13 mouse cellular contexts compared by ENCODE assay signal in the genomic region with DNA sequence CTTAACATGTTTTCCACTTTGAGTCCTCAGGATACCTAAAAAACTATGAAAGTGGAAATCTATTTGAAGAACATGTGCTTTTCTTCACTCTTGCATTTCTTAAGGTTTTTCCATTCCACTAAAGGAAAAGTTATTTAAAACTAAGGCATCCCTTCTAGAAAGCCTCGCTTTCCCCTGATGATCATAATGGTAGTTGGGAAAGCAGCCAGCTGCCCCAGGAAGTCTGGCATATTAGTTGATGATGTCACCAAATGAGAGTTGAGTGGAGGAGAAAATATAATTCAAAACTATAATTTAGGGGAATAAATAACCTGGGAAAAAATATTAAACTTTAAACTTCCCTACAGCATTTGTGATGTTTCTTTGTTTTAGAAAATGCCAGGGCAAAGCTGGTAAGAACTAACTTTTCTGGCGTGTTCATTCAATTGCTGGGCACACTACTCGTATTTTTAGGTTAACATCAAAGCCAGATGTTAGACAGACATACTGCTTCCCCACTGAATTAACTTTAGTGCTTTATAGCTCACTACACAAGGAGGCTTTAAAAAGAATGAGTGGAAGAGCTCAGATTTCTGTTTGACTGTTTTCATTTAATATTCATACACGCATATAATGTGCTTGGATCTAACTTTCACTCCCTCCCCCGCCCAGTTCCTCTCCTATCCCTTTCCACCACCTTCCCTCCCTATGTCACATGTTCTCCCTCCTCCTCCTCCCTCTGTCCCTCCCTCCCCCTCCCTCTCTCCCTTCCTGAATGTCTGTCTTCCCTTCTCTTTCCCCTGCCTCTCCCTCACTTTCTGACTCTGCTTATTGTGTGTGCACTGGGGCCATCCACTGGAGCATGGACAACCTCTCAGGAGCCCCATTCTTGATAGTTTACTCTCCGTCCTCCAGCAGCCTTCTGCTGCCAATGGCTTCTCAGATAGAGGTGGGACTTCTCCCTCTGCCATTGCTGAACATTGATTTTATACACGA. TPM values are rescaled to one million over a fixed set of nuclear protein-coding genes. Genes with fewer than 3 reads are reported as not detected.
A peak's percentile ranks its signal among the peaks of the same experiment; 100 is the strongest.
DNase-seq lines count a peak whose midpoint lies in the region; ATAC-seq and TF ChIP-seq lines count a peak whose summit lies in the region.
"Had no signal": no experiment of that assay in that cellular context is flagged by ENCODE, and none has a peak within 500 bp of the region (broad histone marks: within the 10 kb centered on the region; RNA-seq: fewer than 3 reads in every experiment).

No protein-coding gene starts in this region.

- H3K4me2 ChIP-seq in heart, postnatal 0 days (ENCODE audit: low read depth, low read length): no peak overlapping the region
- no peak overlapping the region for H3K4me2 ChIP-seq in heart, embryonic 12.5 days
- H3K4me2 ChIP-seq in neural tube, embryonic 13.5 days: no peak overlapping the region
- no peak overlapping the region for H3K4me2 ChIP-seq in intestine, embryonic 15.5 days (replicated peaks)
- H3K4me2 ChIP-seq: forebrain, embryonic 15.5 days had no signal

- intact Hi-C loops in left cerebral cortex, postnatal 36 days (cut with DNase I): no loop called here

- no peak for DNase-seq in heart, postnatal 0 days (ENCODE audit: low spot score)
- no peak for DNase-seq in neural tube, embryonic 10.5 days (ENCODE audit: extremely low spot score, low spot score)
- no peak for DNase-seq in left cerebral cortex, postnatal 36 days (ENCODE audit: low spot score in 2 of 2)
- no peak for DNase-seq in layer of hippocampus, postnatal 36 days
- DNase-seq: adrenal gland, postnatal 14 days; spleen, adult 18-20 months had no signal

- H3K27ac ChIP-seq in heart, postnatal 0 days (ENCODE audit: low read depth): peak overlapping the region; percentile 30; the same call in 1 of the 2 replicates
- no peak overlapping the region for H3K27ac ChIP-seq in heart, embryonic 12.5 days (ENCODE audit: poor library complexity, severe bottlenecking)
- H3K27ac ChIP-seq in neural tube, embryonic 13.5 days (replicated peaks): no peak overlapping the region
- H3K27ac ChIP-seq in intestine, embryonic 15.5 days: 0 out of 2 replicates have a peak overlapping the region, but pooled peaks have one; percentile 27
- H3K27ac ChIP-seq: forebrain, embryonic 15.5 days; heart, embryonic 10.5 days; liver, embryonic 14.5 days had no signal

- no peak overlapping the region for H3K4me3 ChIP-seq in heart, postnatal 0 days (ENCODE audit: low read depth, low read length)
- H3K4me3 ChIP-seq in heart, embryonic 12.5 days: no peak overlapping the region
- no peak overlapping the region for H3K4me3 ChIP-seq in neural tube, embryonic 13.5 days
- no peak overlapping the region for H3K4me3 ChIP-seq in intestine, embryonic 15.5 days (replicated peaks)
- H3K4me3 ChIP-seq: forebrain, embryonic 15.5 days; heart, embryonic 10.5 days had no signal

- H3K27me3 ChIP-seq in heart, postnatal 0 days (ENCODE audit: control insufficient read depth, insufficient read depth, low read length): no peaks in the 10 kb centered on the region
- H3K27me3 ChIP-seq in heart, embryonic 12.5 days (replicated peaks): no peaks in the 10 kb centered on the region
- H3K27me3 ChIP-seq in neural tube, embryonic 13.5 days: no peaks in the 10 kb centered on the region
- H3K27me3 ChIP-seq in intestine, embryonic 15.5 days (replicated peaks): no peaks in the 10 kb centered on the region
- H3K27me3 ChIP-seq: CH12.LX; forebrain, embryonic 15.5 days had no signal

- no peaks in the 10 kb centered on the region for H3K36me3 ChIP-seq in heart, postnatal 0 days (replicated peaks; ENCODE audit: control insufficient read depth, insufficient read depth, low read length)
- H3K36me3 ChIP-seq in heart, embryonic 12.5 days: no peaks in the 10 kb centered on the region
- H3K36me3 ChIP-seq in neural tube, embryonic 13.5 days: 0 out of 2 replicates have a peak, but pooled peaks cover 2% of the 10 kb centered on the region
- no peaks in the 10 kb centered on the region for H3K36me3 ChIP-seq in intestine, embryonic 15.5 days
- H3K36me3 ChIP-seq: forebrain, embryonic 15.5 days; heart, embryonic 10.5 days had no signal

- H3K9ac ChIP-seq in heart, postnatal 0 days (replicated peaks; ENCODE audit: low read depth, low read length): no peak overlapping the region
- H3K9ac ChIP-seq in heart, embryonic 12.5 days: no peak overlapping the region
- no peak overlapping the region for H3K9ac ChIP-seq in neural tube, embryonic 13.5 days
- no peak overlapping the region for H3K9ac ChIP-seq in intestine, embryonic 15.5 days
- H3K9ac ChIP-seq: forebrain, embryonic 15.5 days; liver, embryonic 14.5 days had no signal

- no peak for TF ChIP-seq CTCF in heart, postnatal 0 days (IDR thresholded peaks at IDR 0.05; ENCODE audit: low read depth)

- no peaks in the 10 kb centered on the region for H3K9me3 ChIP-seq in heart, postnatal 0 days (replicated peaks; ENCODE audit: control insufficient read depth, low read length)
- H3K9me3 ChIP-seq in heart, embryonic 12.5 days (replicated peaks): no peaks in the 10 kb centered on the region
- no peaks in the 10 kb centered on the region for H3K9me3 ChIP-seq in neural tube, embryonic 13.5 days
- no peaks in the 10 kb centered on the region for H3K9me3 ChIP-seq in intestine, embryonic 15.5 days
- H3K9me3 ChIP-seq: forebrain, embryonic 15.5 days; heart, embryonic 10.5 days had no signal

- WGBS in heart, postnatal 0 days: 65% methylated on average over 7 of the region's 7 CpGs
- WGBS in heart, embryonic 12.5 days: 67% methylated on average over 7 of the region's 7 CpGs
- 65% methylated on average over 7 of the region's 7 CpGs for WGBS in neural tube, embryonic 13.5 days
- 44% methylated on average over 7 of the region's 7 CpGs for WGBS in intestine, embryonic 15.5 days

- no peak for ATAC-seq in heart, postnatal 0 days (ENCODE audit: insufficient read depth, low read depth)
- no peak for ATAC-seq in heart, embryonic 12.5 days (ENCODE audit: insufficient number of reproducible peaks, low FRiP score)
- 0 out of 2 replicates have a peak, but pooled peaks have one; percentile 32 for ATAC-seq in neural tube, embryonic 13.5 days (ENCODE audit: low read depth)
- no peak; the same call in 1 of the 2 replicates for ATAC-seq in intestine, embryonic 15.5 days
- ATAC-seq: forebrain, embryonic 15.5 days had no signal

- TF ChIP-seq EP300 in heart, postnatal 0 days (IDR thresholded peaks at IDR 0.05; ENCODE audit: low read depth): no peak

- H3K4me1 ChIP-seq in heart, postnatal 0 days (ENCODE audit: control insufficient read depth, insufficient read depth): no peaks in the 10 kb centered on the region
- no peaks in the 10 kb centered on the region for H3K4me1 ChIP-seq in heart, embryonic 12.5 days (replicated peaks)
- peaks cover 7% of the 10 kb centered on the region; the same call in 1 of the 2 replicates for H3K4me1 ChIP-seq in neural tube, embryonic 13.5 days (replicated peaks)
- H3K4me1 ChIP-seq in intestine, embryonic 15.5 days (replicated peaks): 0 out of 2 replicates have a peak, but pooled peaks cover 3% of the 10 kb centered on the region
- H3K4me1 ChIP-seq: forebrain, embryonic 15.5 days had no signal

RNA-seq across cellular contexts. Expression of a gene that starts 58.8 kb away (rescaled TPM):
- 143 and 149 TPM in 2 replicates for total RNA-seq in heart, postnatal 0 days (2014; rRNA removed; ENCODE audit: low replicate concordance)
- 80.0 and 107 TPM in 2 replicates for polyA plus RNA-seq in heart, postnatal 0 days (2015; fragmentation: Nextera tagmentation; extraction: Ambion mirVana)
- polyA plus RNA-seq in heart, embryonic 12.5 days (2016; fragmentation: Nextera tagmentation; extraction: Ambion mirVana): 53.5 and 53.8 TPM in 2 replicates
- polyA plus RNA-seq in neural tube, embryonic 13.5 days (2015; fragmentation: Nextera tagmentation; extraction: Ambion mirVana): 77.8 and 87.6 TPM in 2 replicates
- 93.5 and 96.3 TPM in 2 replicates for polyA plus RNA-seq in intestine, embryonic 15.5 days (2015; fragmentation: Nextera tagmentation; extraction: Ambion mirVana)
- 100 to 1,000 TPM in 1 of 2 experiments, 10 to 100 TPM in 1; 93.2 to 121 TPM for total RNA-seq in left cerebral cortex, postnatal 36 days (2021)
- total RNA-seq in layer of hippocampus, postnatal 36 days (2021): 10 to 100 TPM; 76.8 to 92.7 TPM

Comparison
In these comparisons a context has a peak if more than half of its experiments do, and no peak if none do; other contexts are left out.
1. H3K27ac ChIP-seq: peak in heart, postnatal 0 days (single experiment) and intestine, embryonic 15.5 days (single experiment); none in heart, embryonic 12.5 days (single experiment) and neural tube, embryonic 13.5 days (single experiment).